Mouse (Mus musculus) kidney, embryonic 14.5 days (tissue): ENCODE measurements around the gene Ubald1. TPM values are rescaled to one million over a fixed set of nuclear protein-coding genes. Genes with fewer than 3 reads are reported as not detected.

Experiments used
- ATAC-seq: fragments of 200-750 bp; cut with Nextera tagmentation; 2 replicates; pipeline ENCODE4 v1.8.0; 2017; ENCODE audit warnings: moderate number of reproducible peaks, mild to moderate bottlenecking, moderate TSS enrichment, moderate library complexity; ENCODE audit not compliant: low FRiP score, low TSS enrichment
- H3K27ac ChIP-seq: fragments of 300-500 bp; sonication (generic); 2 replicates; pipeline ENCODE4 v1.5.1; 2014; ENCODE audit warnings: low read depth, mild to moderate bottlenecking, low read length, moderate library complexity, mixed read lengths
- H3K27me3 ChIP-seq: fragments of 300-500 bp; sonication (generic); 2 replicates; pipeline ENCODE4 v1.6.1; 2014; ENCODE audit warnings: mild to moderate bottlenecking, low read length; ENCODE audit not compliant: control insufficient read depth, insufficient read depth
- H3K36me3 ChIP-seq: fragments of 300-500 bp; sonication (generic); 2 replicates; pipeline ENCODE4 v1.6.1; 2014; ENCODE audit warnings: low read length, mixed read lengths; ENCODE audit not compliant: control insufficient read depth, insufficient read depth
- H3K4me1 ChIP-seq: fragments of 300-500 bp; sonication (generic); 2 replicates; pipeline ENCODE4 v1.6.1; 2014; ENCODE audit warnings: low read length, mixed read lengths; ENCODE audit not compliant: control insufficient read depth, insufficient read depth
- H3K4me2 ChIP-seq: fragments of 300-500 bp; sonication (generic); replicated peaks from 2 replicates; pipeline ENCODE4 v1.6.1; 2014; ENCODE audit warnings: low read depth, mild to moderate bottlenecking, low read length
- H3K4me3 ChIP-seq: fragments of 300-500 bp; sonication (generic); 2 replicates; pipeline ENCODE4 v1.5.1; 2014; ENCODE audit warnings: mild to moderate bottlenecking, low read length
- H3K9ac ChIP-seq: fragments of 300-500 bp; sonication (generic); 2 replicates; pipeline ENCODE4 v1.6.1; 2014; ENCODE audit warnings: low read depth, mild to moderate bottlenecking, low read length, moderate library complexity
- H3K9me3 ChIP-seq: fragments of 300-500 bp; sonication (generic); 2 replicates; pipeline ENCODE4 v1.6.1; 2016; ENCODE audit warnings: low read length; ENCODE audit not compliant: control insufficient read depth
- WGBS: fragments of 180-500 bp; shearing (Covaris S2); extraction: QIAGEN DNeasy Blood & Tissue Kit; methylation state at CpG from one replicate; pipeline ENCODE4 v1.1.7; 2014; 5-methylcytosine and 5-hydroxymethylcytosine counted together
- polyA plus RNA-seq: library from polyadenylated mRNA; unstranded; fragments of >200 nt; fragmentation: Nextera tagmentation; extraction: Ambion mirVana; gene quantifications from 2 replicates; pipeline ENCODE4 v1.2.1, GENCODE M21; 2014

Ubald1 gene
- polyA plus RNA-seq, 1 experiment from 2014 or later = 39.7 TPM

- Histone ChIP-seq H3K4me2 (no peak overlapping the region), H3K9ac (no peak overlapping the region), H3K4me1 (no peaks in the 10 kb centered on the region), H3K4me3 (no peak overlapping the region), H3K27ac (no peak overlapping the region), H3K27me3 (no peaks in the 10 kb centered on the region), H3K36me3 (no peaks in the 10 kb centered on the region), H3K9me3 (no peaks in the 10 kb centered on the region)
- no peak for ATAC-seq
- WGBS = 77% methylated on average over 3 of the region's 3 CpGs
These were observed 40.6 kb downstream of the Ubald1 start for GRCm38 (mm10) chr16:4839552-4839951.

GRCm38 (mm10) chr16:4837631-4838030 is 42.5 kb downstream of the Ubald1 start:
- H3K4me3 ChIP-seq = no peak overlapping the region
- H3K36me3 ChIP-seq = no peaks in the 10 kb centered on the region
- H3K9ac ChIP-seq = no peak overlapping the region
- H3K4me1 ChIP-seq = no peaks in the 10 kb centered on the region
- H3K27me3 ChIP-seq = no peaks in the 10 kb centered on the region
- no peaks in the 10 kb centered on the region for H3K9me3 ChIP-seq
- no peak overlapping the region for H3K27ac ChIP-seq
- no peak for ATAC-seq
- no peak overlapping the region for H3K4me2 ChIP-seq
- 74% methylated on average over 3 of the region's 3 CpGs for WGBS

- Histone ChIP-seq H3K9ac (no peak within 1 kb of the TSS), H3K4me3 (no peak within 1 kb of the TSS), H3K4me2 (no peak within 1 kb of the TSS), H3K27ac (no peak within 1 kb of the TSS), H3K36me3 (no peaks in the 10 kb centered on the region), H3K27me3 (no peaks in the 10 kb centered on the region), H3K4me1 (no peaks in the 10 kb centered on the region), H3K9me3 (no peaks in the 10 kb centered on the region)
- ATAC-seq = no peak
- WGBS = 83% methylated on average over 3 of the region's 3 CpGs
These were observed 44.9 kb downstream of the Ubald1 start, which contains the start of gene 4930562C15Rik for GRCm38 (mm10) chr16:4835191-4835590. Gene 4930562C15Rik, plus strand, starts transcription at chr16:4835416.

DNA sequence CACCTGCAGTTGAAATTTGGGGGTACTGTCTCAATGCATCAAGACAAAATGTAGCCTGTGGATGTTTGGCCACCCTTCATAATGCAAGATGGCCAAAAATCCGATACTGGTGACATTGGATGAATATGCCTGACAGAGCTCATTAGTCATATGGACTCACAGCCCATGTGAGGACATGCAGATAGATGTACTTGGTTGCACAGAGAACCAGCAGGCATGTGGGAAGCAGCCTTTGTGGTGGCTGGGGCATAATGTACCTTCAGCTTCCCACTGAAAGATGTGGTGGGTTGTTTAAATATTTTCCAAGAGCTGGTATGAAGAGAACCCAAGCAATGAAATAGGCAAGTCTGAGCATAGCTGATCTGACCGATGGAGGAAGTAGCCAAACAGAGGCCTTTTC is 46.3 kb downstream of the Ubald1 start:
- H3K9ac ChIP-seq = no peak overlapping the region
- H3K4me1 ChIP-seq = no peaks in the 10 kb centered on the region
- ATAC-seq = no peak
- no peak overlapping the region for H3K27ac ChIP-seq
- no peak overlapping the region for H3K4me2 ChIP-seq
- H3K36me3 ChIP-seq = no peaks in the 10 kb centered on the region
- H3K4me3 ChIP-seq = no peak overlapping the region
- no peaks in the 10 kb centered on the region for H3K9me3 ChIP-seq
- WGBS = 83% methylated on average over 2 of the region's 2 CpGs
- no peaks in the 10 kb centered on the region for H3K27me3 ChIP-seq

GRCm38 (mm10) chr16:4831650-4832419 is 48.3 kb downstream of the Ubald1 start:
- Histone ChIP-seq H3K27me3 (no peaks in the 10 kb centered on the region), H3K27ac (no peak overlapping the region), H3K9ac (no peak overlapping the region), H3K4me1 (no peaks in the 10 kb centered on the region), H3K4me2 (no peak overlapping the region), H3K36me3 (no peaks in the 10 kb centered on the region), H3K4me3 (no peak overlapping the region), H3K9me3 (no peaks in the 10 kb centered on the region)
- WGBS = 47% methylated on average over 15 of the region's 15 CpGs
- no peak for ATAC-seq

DNA sequence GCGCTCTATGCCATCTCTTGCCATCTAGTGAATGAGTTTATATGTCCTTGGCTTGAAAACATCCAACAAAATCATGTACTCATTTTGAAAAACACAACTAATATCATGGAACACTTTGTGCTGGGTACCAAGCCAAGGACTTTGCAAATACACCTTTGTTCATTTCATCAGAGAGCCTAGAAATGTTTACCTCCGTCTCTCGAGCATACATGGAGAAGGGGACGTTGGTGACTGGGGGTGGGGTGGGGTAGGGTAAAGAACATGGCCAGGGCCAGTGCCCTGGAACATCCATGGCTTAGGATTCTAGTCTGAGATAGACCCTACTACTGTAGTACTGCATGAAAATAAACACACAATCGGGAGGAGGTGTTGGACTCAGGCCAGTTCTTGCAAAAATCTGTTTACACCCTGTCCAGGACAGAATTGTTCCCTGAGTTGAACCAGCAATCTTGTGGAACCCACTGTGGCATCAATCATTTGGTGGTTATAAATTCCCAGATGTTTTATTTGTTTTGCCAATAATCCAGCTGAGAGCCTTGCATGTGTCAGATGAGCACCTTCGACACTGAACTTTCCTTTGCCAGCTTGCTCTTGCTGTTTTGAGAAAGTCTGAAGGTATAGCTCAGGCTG is 50.7 kb downstream of the Ubald1 start:
- Histone ChIP-seq H3K4me3 (no peak overlapping the region), H3K4me1 (no peaks in the 10 kb centered on the region), H3K36me3 (no peaks in the 10 kb centered on the region), H3K27me3 (no peaks in the 10 kb centered on the region), H3K9ac (no peak overlapping the region), H3K4me2 (no peak overlapping the region), H3K9me3 (no peaks in the 10 kb centered on the region), H3K27ac (no peak overlapping the region)
- 79% methylated on average over 6 of the region's 6 CpGs for WGBS
- no peak for ATAC-seq

DNA sequence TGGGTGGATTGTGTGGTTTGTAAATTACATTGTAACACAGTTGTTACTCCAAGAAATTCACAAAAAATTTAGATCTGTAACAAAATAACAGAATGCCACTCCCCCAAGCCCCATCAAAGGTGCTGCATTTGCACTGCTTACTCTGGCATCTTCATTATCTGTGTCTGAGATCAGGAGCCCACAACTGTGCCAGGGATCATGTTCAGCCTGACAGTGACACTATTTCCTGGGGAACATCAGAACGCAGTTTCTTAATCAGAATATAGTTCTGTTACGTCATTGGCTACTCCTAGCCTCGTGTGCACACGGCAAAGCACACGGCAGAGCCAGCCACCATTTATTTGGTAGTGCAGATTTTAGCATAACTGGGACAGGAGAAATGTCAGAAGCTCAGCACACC is 52.5 kb downstream of the Ubald1 start:
- WGBS = 89% methylated on average over 5 of the region's 5 CpGs
- Histone ChIP-seq H3K4me2 (no peak overlapping the region), H3K9me3 (no peaks in the 10 kb centered on the region), H3K9ac (no peak overlapping the region), H3K36me3 (no peaks in the 10 kb centered on the region), H3K27me3 (no peaks in the 10 kb centered on the region), H3K4me1 (no peaks in the 10 kb centered on the region), H3K27ac (no peak overlapping the region), H3K4me3 (no peak overlapping the region)
- no peak for ATAC-seq

Other genes with a start within 250 kb of the Ubald1 start
- gene Vasn, start 240.4 kb downstream of the Ubald1 start, polyA plus RNA-seq = 14.4 and 16.1 TPM in 2 replicates
- 46.3 and 68.8 TPM in 2 replicates for gene Dnaja3, start 240.3 kb downstream of the Ubald1 start, polyA plus RNA-seq
- 12.0 and 16.4 TPM in 2 replicates for gene Coro7, start 200.5 kb downstream of the Ubald1 start, polyA plus RNA-seq
- gene Nmral1, start 161.0 kb downstream of the Ubald1 start, polyA plus RNA-seq = 132 and 145 TPM in 2 replicates
- gene Hmox2, start 154.0 kb downstream of the Ubald1 start, polyA plus RNA-seq = 103 and 113 TPM in 2 replicates
- 67.2 and 98.0 TPM in 2 replicates for gene Cdip1, start 90.0 kb downstream of the Ubald1 start, polyA plus RNA-seq
- gene 4930562C15Rik, start 44.9 kb downstream of the Ubald1 start, polyA plus RNA-seq = 0.89 TPM in 1 of 2 replicates, not detected in the other
- gene Mgrn1, start 5.9 kb upstream of the Ubald1 start, polyA plus RNA-seq = 54.0 and 89.2 TPM in 2 replicates
- 153 and 160 TPM in 2 replicates for gene Nudt16l1, start 58.4 kb upstream of the Ubald1 start, polyA plus RNA-seq
- 45.6 and 61.3 TPM in 2 replicates for gene Anks3, start 83.9 kb upstream of the Ubald1 start, polyA plus RNA-seq
- 0.11 TPM in 1 of 2 replicates, not detected in the other for gene Sept12, start 117.5 kb upstream of the Ubald1 start, polyA plus RNA-seq
- 10.2 and 10.4 TPM in 2 replicates for gene Smim22, start 127.0 kb upstream of the Ubald1 start, polyA plus RNA-seq
- gene Rogdi, start 133.2 kb upstream of the Ubald1 start, polyA plus RNA-seq = 80.9 and 86.2 TPM in 2 replicates
- gene Glyr1, start 169.5 kb upstream of the Ubald1 start, polyA plus RNA-seq = 66.0 and 96.3 TPM in 2 replicates
- 21.7 and 26.3 TPM in 2 replicates for gene Ubn1, start 169.7 kb upstream of the Ubald1 start, polyA plus RNA-seq